Mouse (Mus musculus) common myeloid progenitor, adult 5-6 weeks (primary cell): ENCODE results near the gene Wdsub1. TPM values are rescaled to one million over a fixed set of nuclear protein-coding genes. Genes with fewer than 3 reads are reported as not detected.
"Not testable (repeated sequence)": the region's sequence is repeated elsewhere in the genome, so short reads cannot be mapped to it uniquely, and the experiment has no call there.

Experiments
- ATAC-seq: replicated peaks from 2 replicates; pipeline ENCODE4 v1.8.0; 2016; ENCODE audit warnings: low read depth, mild to moderate bottlenecking, moderate TSS enrichment, inconsistent platforms; ENCODE audit not compliant: poor library complexity, severe bottlenecking
- total RNA-seq: library from RNA; stranded (forward); fragments of 200-1000, 187-1606 nt; gene quantifications from 2 replicates; pipeline ENCODE4 v1.2.3, GENCODE M21; 2017

The Wdsub1 gene
- total RNA-seq, result 14.3 and 17.6 TPM in 2 replicates

GRCm38 (mm10) chr2:59881831-59882741 is at the start of gene Wdsub1:
TSS of gene Wdsub1 (minus strand) at chr2:59882591.
- ATAC-seq, result peak; percentile 82

DNA sequence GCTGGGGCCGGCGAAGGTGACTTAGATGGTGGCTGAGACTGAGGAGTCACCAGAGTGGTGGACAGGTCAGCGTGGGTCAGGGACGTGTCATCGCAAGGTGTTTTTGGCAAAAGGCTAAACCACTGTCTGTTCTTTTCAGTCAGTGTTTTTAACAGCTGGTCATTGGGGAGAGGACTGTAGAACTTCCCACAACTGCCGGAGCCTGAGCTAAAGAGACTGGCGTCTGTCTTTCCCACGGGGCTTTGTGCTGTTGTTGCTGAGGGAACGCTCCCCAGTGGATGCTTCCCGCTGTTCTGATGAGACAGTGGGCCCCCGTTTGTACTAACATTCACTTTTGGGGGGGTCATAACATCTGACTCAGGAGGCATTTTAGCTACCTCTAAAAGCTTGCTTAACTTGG is 31.2 kb upstream of the Wdsub1 start:
- no peak for ATAC-seq

DNA sequence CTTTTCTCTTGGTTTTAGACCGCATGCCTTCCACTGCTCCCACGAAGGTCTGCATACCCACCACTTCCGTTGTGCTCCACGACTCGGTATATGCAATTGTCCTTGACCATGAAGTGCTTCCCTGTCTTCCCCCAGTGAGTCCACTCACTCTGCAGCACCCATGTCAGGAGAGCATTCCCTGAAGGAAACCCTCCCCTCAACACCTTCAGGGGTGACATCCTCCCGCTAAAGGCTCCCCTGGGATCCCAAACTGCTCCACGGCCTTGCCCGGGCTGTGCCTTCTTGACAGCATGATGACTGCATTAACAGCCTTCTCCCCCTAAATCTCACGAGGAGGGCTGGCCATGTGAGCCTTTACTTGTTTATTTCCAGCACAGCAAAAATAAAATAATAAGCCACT is 25.7 kb upstream of the Wdsub1 start:
- no peak for ATAC-seq

DNA sequence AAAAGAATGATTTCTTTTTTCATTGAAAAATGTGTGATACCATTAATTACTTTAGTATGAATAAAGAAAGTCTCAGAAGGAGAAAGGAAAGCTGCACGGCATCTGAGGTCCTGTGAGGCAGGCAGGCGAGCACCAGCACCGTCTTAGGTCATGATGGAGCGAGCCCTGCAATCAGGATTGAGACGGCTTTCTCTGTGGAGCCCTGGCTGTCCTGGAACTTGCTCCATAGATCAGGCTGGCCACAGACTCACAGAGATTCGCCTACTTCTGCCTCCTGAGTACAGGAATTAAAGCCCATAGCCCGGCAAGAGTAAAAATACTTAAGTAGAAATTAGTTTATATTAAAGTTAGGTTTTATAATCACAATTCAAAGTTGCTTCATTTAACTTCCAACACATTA is 21.6 kb upstream of the Wdsub1 start:
- no peak for ATAC-seq

DNA sequence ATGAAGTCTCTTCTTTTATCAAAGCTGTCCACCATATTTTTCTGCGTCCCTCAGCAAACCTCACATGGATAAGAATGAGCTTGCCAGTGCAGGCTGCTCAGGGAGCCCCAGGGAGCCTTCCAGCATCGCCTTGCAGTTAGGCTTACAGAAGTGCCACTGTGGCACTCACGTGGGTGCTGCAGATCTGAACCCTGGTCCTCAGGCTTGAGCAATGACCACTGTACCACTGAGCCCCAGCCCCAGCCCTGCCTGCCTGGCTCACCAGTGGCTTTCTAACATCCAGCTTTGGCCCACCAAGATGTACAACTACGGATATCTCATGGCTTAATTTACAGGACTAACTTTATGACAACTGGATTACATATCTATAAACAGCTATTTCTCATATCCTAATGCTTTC is 16.3 kb upstream of the Wdsub1 start:
- ATAC-seq, result no peak

- no peak for ATAC-seq
These were observed 15.7 kb upstream of the Wdsub1 start for GRCm38 (mm10) chr2:59898105-59898504.

DNA sequence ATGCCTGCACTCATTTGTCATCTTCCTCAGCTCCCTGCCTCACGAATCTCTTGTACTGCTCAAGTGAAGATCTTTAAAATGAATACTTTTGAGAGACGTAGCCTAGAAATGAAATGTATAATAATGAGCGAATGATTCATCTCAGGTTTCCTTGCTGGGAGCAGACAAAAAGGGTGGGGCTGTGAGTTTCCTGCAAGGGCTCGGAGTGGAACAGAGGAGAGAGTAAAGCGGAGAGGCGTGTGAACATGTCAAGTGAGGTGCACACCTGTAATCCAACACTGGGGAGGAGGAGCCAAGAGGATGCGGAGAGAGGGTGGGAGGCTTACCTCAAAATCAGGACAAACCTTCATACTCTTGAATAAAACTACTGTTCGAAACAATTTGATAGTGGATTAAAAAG is 14.4 kb upstream of the Wdsub1 start:
- no peak for ATAC-seq

GRCm38 (mm10) chr2:59896400-59896799 is 14.0 kb upstream of the Wdsub1 start:
- ATAC-seq, result no peak

GRCm38 (mm10) chr2:59889699-59890098 is 7.3 kb upstream of the Wdsub1 start:
- ATAC-seq, result 0 out of 2 replicates have a peak, but pooled peaks have one; percentile 22

- peak; percentile 10; the same call in 1 of the 2 replicates for ATAC-seq
These were observed 421 bp upstream of the Wdsub1 start for GRCm38 (mm10) chr2:59882742-59883281.

- ATAC-seq, result peak; percentile 47
These were observed 987 bp downstream of the Wdsub1 start for GRCm38 (mm10) chr2:59881404-59881803.

DNA sequence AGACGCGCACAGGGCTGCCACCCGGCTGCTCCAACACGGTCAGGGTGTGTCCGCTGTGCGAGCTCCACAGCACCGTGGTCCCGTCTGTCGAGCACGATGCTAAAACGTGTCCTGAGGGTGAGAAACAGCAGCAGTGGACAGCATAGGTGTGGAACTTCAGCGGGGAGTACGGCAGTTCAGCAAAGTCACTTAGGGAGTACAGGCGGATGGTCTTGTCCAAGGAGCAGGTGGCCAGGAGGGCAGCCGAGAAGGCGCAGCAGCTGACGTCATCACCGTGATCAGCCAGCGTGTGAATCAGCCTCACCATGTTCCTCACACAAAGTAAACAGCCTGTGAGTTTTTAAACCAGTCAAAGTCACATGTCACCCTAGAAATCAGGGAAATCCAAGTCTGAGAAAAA is 4.2 kb downstream of the Wdsub1 start:
- ATAC-seq, result no peak

- no peak; the same call in 1 of the 2 replicates for ATAC-seq
These were observed 5.1 kb downstream of the Wdsub1 start for GRCm38 (mm10) chr2:59877335-59877734.

GRCm38 (mm10) chr2:59876482-59876881 is 5.9 kb downstream of the Wdsub1 start:
- ATAC-seq, result no peak

- no peak for ATAC-seq
These were observed 11.9 kb downstream of the Wdsub1 start for GRCm38 (mm10) chr2:59870526-59870925.

- no peak for ATAC-seq
These were observed 19.8 kb downstream of the Wdsub1 start for GRCm38 (mm10) chr2:59862618-59863017.

GRCm38 (mm10) chr2:59854363-59854762 is 28.0 kb downstream of the Wdsub1 start:
- no peak for ATAC-seq

GRCm38 (mm10) chr2:59853543-59853942 is 28.8 kb downstream of the Wdsub1 start:
- no peak for ATAC-seq

DNA sequence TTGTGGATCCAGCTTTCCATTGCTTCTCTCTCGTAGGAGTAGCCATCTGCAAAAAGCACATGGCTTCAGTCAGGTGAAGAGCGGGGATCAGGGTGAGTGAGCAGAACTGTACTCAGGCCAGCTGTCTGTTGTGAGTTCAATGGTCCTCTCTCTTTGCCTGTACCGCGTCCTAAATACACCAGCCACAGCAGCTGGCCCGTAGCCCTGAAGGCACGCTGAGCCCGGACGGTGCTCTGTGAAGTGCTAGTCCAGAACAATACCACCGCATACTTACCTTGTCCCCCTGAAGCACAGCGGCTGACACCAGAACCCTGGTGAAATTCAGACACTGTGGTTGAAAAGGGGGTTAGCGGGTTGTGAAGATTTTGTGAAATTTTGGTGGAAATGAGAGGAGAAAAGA is 29.5 kb downstream of the Wdsub1 start:
- ATAC-seq, result no peak

DNA sequence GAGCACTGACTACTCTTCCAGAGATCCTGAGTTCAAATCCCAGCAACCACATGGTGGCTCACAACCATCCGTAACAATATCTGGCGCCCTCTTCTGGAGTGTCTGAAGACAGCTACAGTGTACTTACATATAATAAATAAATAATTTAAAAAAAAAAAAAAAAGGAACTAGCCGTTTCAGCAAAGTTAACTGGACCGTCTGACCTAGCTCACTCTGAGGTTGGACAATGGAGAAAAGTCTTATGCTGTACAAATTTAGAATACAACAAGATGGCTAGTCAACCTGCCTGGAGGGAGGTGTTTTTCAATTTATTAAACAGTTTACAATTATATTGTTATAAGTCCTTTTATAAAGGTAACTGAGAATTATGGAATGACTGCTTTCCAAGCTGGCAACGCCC is 30.5 kb downstream of the Wdsub1 start:
- ATAC-seq, result not testable (repeated sequence)

DNA sequence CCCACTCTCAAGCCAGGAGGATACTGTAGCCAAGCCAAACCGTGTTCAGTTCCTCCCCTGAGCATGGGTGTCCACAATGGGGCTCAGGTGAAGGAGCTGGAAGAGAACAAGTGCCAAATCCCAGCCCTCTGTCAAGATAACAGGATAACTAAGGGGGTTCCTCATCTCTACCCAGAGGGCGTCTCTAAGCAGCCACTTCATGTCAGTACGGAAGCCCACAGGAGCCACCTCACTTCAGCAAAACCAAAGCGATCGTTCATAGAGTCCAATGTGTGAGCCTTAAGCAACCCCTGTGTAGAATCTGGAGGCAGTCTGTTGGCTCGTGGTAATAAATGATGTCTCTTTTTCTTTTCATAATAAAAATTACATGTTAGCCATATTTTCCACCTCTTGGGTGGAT is 38.5 kb downstream of the Wdsub1 start:
- ATAC-seq, result no peak

DNA sequence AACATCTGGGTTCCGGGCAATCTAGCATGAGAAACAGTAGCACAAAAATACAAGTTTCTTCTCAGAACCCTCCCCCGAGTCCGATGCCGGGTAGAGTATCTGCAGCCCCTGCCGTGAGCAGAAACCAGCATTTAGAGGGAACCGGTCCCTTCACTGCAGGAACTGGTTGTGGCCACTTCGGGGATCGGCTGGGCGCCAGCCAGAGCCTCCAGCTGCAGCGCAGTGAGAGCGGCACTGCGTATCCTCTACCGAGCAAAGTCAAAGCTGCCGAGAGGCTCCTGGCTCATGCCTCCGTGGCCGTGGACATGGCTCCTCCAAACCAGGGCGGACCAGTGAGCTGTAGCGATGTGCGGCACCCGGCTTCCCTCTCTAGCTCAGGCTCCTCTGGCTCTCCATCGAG is 39.2 kb downstream of the Wdsub1 start:
- ATAC-seq, result no peak
